Mouse (Mus musculus) lung, postnatal 10 days (tissue): ENCODE data around the gene Dip2c.

Experiments used
- DNase-seq: peaks from one replicate; pipeline ENCODE4 v3.0.0; 2021

Gene Dip2c

GRCm38 (mm10) chr13:9333187-9333586, 56.9 kb downstream of the Dip2c start:
- DNase-seq, result no peak

GRCm38 (mm10) chr13:9340293-9340692, 64.0 kb downstream of the Dip2c start:
- no peak for DNase-seq

- peak; percentile 29 for DNase-seq
Measured at GRCm38 (mm10) chr13:9342696-9343095, 66.4 kb downstream of the Dip2c start.

- no peak for DNase-seq
Measured at GRCm38 (mm10) chr13:9347448-9347847, 71.1 kb downstream of the Dip2c start.

- DNase-seq, result peak; percentile 56
Measured at GRCm38 (mm10) chr13:9350670-9351069, 74.3 kb downstream of the Dip2c start.

GRCm38 (mm10) chr13:9353890-9354289, 77.6 kb downstream of the Dip2c start:
- no peak for DNase-seq

GRCm38 (mm10) chr13:9355331-9355730, 79.0 kb downstream of the Dip2c start:
- no peak for DNase-seq

- no peak for DNase-seq
Measured at GRCm38 (mm10) chr13:9361457-9361856, 85.1 kb downstream of the Dip2c start.

- DNase-seq, result no peak
Measured at GRCm38 (mm10) chr13:9371387-9371786, 95.1 kb downstream of the Dip2c start.

- no peak for DNase-seq
Measured at GRCm38 (mm10) chr13:9377130-9377529, 100.8 kb downstream of the Dip2c start.

- DNase-seq, result no peak
Measured at GRCm38 (mm10) chr13:9380740-9381410, 104.5 kb downstream of the Dip2c start.

- no peak for DNase-seq
Measured at GRCm38 (mm10) chr13:9388017-9388416, 111.7 kb downstream of the Dip2c start.

- no peak for DNase-seq
Measured at GRCm38 (mm10) chr13:9389334-9389733, 113.0 kb downstream of the Dip2c start.

GRCm38 (mm10) chr13:9390204-9390804, 114.0 kb downstream of the Dip2c start:
- no peak for DNase-seq

- DNase-seq, result no peak
Measured at GRCm38 (mm10) chr13:9393470-9393869, 117.1 kb downstream of the Dip2c start.

GRCm38 (mm10) chr13:9395286-9395685, 119.0 kb downstream of the Dip2c start:
- no peak for DNase-seq

- no peak for DNase-seq
Measured at GRCm38 (mm10) chr13:9398846-9399245, 122.5 kb downstream of the Dip2c start.

GRCm38 (mm10) chr13:9405399-9405798, 129.1 kb downstream of the Dip2c start:
- no peak for DNase-seq

- DNase-seq, result no peak
Measured at GRCm38 (mm10) chr13:9408983-9409382, 132.7 kb downstream of the Dip2c start.

GRCm38 (mm10) chr13:9418441-9418840, 142.1 kb downstream of the Dip2c start:
- no peak for DNase-seq

GRCm38 (mm10) chr13:9419213-9419612, 142.9 kb downstream of the Dip2c start:
- no peak for DNase-seq

- DNase-seq, result no peak
Measured at GRCm38 (mm10) chr13:9421949-9422348, 145.6 kb downstream of the Dip2c start.

GRCm38 (mm10) chr13:9422876-9423275, 146.5 kb downstream of the Dip2c start:
- DNase-seq, result no peak

- no peak for DNase-seq
Measured at GRCm38 (mm10) chr13:9424434-9424833, 148.1 kb downstream of the Dip2c start.

- DNase-seq, result no peak
Measured at GRCm38 (mm10) chr13:9426267-9426666, 149.9 kb downstream of the Dip2c start.
